Mouse (Mus musculus) spleen, postnatal 14 days (tissue): ENCODE measurements at regions not wholly inside any gene's neighbourhood (a gene's known extent, or its start where the extent isn't known, plus 50 kb on each side); places are given as distances from the start of the nearest gene placed in this dataset.
"Not testable (repeated sequence)": the region's sequence is repeated elsewhere in the genome, so short reads cannot be mapped to it uniquely, and the experiment has no call there.

Source experiments
- DNase-seq, 2 experiments: peaks; one replicate each; pipeline ENCODE4 v3.0.0; 2021 to 2022; ENCODE audit warnings: low spot score in 2 of 2

DNA sequence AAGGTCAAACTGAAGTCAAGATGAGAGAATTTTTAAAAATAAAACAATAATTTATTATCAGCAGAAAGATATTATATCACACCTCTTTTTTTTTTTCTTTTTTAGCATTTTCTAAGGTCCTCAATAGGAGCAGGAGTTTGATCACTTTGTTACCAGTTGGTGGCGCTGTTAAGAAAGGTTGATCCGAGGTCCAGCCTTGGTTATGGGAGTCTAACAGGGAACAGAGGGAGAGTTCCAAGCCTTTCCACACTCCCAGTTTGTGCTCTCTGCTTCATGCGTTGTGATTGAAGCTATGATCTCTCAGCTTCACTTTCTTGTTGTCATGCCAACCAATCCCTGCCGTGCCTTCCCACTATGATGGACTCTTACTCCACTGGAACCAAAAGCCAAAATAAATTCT is 83.8 kb downstream of the Fam174a start:
- DNase-seq, result peak in 1 of 2 experiments; percentile 27

DNA sequence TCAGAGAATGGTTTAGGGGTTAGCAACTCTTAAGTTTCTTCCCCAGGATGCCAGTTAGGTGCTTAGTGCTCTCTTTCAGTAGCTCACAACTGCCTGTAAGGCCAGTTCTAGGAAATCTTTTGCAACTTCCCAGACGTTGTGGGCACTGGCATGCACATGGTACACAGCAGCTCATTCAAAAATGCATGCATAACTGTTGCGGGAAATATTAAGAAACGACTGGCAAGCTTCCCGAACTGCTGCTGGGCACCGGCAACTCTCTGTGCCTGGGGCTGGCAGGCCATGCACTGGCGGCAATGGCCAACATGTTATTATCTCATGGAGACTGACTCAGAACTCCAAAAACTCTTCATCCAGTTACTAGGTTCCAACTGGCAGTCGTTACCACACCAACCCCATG is 86.3 kb downstream of the Fam174a start:
- DNase-seq, result no peak

DNA sequence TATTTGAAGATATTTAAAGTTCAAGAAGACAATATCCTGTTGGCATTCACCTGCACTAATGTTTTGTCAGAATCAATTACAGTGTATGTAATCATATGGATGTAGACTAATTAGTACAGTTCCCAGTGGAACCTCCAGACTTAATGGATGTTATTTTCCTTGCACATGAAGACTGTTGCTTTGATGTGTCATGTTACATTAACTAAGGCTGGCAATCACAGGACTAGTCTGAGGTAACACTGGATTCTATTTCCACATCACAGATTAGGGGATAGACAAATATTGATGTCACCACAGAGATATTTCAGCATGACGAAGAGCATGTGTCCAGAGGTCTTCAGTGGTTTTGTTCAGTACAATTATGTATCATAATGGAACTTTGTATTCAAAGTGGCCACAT is 108.8 kb downstream of the Fam174a start:
- no peak for DNase-seq

DNA sequence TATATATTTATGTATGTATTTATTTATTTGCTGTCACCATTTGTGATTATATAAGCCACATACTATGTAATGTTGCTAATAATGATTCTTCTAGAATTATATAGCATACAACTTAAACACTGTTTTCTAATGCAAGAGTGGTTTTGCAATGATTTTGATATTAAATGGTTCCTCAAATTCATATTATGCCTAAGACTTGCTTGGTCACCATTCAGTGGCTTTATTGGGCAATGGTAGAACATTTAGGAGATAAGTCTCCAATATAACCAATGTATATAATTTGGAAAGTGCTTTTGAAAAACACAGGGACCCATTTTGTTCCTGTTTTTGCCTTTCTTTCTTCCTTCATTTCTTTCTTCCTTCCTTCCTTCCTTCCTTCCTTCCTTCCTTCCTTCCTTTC is 112.0 kb downstream of the Fam174a start:
- DNase-seq, result no peak

DNA sequence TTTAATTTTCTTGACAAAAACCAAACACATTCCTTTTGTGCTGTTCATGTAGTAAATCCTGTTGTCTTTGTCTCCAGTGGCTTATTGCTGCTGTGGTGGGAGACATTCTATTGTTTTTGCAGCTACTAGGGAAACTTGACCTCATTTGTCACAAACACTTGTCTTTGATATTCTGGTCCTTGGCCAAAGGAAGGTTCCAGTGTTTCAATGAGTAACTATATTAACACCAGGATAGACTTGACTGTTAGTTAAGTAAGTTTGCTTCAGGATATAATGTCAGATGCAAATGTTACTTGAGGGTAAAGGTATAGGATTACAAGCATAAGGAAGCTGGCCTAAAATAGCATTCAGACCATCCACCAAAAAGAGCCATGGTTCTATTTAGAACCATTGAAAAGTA is 123.7 kb downstream of the Fam174a start:
- DNase-seq, result no peak

DNA sequence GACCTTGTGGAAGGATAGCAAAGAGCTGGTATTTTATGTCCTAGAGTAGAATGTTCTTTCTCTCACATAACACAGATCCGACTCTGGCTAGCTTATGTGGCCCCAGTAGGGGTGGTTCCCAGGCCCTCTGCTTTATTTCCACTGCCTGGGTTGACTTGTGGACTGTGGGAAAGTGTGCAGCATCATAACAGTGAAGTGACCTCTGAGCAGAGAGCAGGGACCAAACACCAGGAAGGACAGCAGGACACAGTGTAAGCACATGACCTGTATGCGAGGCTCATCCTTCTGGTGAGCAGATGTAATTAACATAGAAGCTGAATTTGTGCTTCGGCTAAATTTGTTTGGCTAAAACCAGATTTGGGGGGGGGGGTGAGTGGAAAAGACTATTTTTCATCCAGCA is 132.1 kb downstream of the Fam174a start:
- DNase-seq, result no peak

DNA sequence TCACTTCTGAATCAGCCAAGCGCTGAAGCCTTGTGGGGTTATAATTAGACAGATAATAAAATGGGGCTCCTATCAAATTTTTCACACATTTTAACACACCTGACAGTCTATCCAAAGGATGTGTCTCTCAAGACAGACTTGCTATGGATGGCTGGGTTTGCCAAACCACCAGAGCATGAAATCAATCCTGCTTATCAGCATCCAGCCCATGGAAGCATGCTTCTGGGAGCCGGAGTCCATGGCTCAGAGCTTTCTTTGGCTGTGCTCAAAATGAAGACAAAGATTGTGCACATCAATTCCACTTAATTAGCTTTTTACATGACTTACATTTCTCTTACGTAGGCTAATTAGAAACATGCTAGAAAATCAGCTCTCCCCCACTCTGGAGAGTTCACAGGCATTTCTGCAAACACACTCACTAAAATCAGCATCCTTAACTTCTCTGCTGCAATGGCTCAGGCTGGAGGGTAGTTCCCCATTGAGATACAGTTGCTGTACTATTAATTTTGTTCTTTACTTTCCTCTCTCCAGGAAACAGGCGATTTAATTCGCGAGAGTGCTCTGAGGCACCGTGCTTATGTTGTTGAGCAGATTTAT is 135.6 kb downstream of the Fam174a start:
- DNase-seq, result no peak

DNA sequence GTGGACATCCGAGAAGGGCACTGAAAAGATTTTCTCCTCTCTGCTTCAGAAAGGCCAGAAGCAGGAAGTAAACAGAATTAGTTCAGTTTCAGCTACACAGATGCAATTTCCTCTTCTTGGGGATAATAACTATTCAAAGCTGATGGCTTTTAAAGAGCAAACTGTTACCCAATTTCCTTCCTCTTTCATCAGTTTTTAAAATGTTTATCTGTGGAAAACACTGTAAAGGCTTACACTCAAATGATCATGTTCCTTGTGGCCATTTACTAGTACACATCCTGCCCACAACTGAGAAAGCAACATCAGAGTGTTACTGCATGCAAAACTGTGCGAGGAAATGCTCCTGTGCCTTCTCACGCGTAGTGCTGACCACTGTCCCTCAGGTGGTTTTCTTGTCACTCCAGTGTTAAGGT is 137.5 kb downstream of the Fam174a start:
- no peak for DNase-seq

DNA sequence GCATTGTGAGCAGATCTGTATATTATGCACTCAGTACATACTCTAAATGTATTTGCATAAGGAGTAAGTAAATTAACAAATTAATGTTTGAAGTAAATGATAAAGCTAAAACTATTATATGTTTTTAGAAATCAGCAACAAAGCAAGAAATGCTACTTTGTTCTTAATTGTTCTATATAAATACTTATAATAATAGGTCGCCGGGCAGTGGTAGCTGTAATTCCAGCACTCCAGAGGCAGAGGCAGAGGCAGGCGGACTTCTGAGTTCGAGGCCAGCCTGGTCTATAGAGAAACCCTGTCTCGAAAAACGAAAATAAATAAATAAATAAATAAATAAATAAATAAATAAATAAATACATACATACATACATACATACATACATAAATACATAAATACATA is 138.3 kb downstream of the Fam174a start:
- peak; percentile 46 to 61 for DNase-seq

DNA sequence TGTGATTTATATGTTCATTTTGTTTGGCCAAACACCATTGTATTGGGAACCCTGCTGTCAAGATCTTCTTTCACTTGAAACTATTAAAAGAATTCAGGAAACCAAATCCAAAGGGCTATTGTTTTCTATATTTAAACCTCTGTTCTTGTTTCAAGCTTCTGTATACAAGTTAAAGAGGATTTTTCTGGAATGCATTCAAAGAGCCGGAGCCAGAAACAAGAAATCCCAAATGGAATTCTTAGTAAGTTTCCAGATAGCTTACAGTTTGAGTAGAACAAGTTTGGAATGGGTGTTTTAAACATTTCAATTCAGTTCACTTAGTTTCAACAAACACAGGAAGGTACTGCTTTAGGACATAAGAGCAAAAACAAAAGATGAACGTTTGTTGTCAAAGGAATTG is 140.8 kb downstream of the Fam174a start:
- no peak for DNase-seq

DNA sequence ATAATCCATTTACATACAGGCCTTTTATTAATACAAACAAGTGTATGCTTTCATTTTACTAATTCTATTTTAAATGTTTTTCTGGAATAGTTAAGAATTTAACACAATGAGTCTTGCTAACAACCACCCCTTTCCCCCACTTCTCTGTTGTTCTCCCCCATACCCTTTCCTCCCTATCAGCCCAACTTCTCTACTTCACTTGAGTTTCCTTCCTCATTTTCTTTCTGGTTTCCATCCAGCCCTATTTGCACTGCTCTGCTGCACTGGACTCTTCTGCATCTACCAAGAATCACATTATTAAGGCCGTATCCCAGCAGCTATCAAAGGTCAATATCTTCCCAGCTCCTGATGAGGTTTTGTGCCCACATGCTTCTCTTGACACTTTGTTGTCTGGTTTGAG is 145.9 kb downstream of the Fam174a start:
- DNase-seq, result no peak

DNA sequence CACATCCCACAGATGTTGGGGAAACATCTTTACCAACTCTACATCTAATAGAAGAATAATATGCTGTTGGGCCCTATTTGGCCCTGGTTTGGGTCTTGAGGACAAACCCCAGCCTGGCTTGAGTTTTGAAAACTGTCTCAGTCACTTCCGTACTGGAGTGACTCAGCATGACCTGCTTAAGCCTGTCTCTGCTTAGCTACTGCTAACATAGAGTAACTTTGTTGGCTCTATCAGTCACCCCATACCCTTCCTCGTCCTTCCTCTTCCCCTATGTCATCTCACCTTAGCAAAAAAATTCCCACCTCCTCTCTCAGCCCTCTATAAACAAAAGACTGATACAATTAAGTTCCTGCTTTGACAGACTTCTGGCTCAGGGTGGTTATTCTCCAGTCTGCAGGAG is 154.7 kb downstream of the Fam174a start:
- no peak for DNase-seq

DNA sequence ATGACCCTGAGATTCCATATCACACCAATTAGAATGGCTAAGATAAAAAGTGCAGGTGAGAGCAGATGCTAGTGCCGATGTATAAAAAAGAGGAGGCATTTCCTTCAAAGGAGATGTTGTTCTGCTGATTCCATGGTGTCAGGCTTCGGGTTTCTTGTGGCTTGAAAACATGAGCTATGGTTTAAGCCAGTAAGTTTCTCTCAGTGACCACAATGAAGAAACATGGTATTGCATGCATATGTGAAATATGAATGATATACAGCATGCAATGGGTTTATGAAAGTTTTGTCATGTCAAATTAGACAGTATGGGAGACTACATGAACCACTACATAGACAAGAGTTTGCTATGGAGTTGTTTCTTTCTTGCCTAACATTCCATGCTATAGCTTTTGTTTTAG is 155.3 kb downstream of the Fam174a start:
- no peak for DNase-seq

DNA sequence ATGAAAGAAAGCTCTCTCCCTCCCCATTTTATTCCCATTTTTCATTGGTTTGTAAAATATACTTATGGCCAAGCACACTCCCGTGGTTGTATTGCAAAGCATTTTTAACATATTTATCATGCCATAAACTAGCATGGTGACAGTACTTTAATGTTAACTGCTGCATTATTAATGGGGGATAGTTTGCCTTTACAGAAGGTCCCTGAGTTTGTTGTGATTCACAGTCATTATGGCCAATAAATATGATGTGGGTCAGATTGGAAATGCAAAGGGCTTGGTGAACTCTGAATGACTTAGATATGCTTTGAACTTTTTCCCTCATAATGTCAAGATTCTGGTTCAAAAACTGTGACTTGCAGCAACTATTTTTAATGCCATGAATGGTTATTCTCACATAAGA is 157.1 kb downstream of the Fam174a start:
- no peak for DNase-seq

DNA sequence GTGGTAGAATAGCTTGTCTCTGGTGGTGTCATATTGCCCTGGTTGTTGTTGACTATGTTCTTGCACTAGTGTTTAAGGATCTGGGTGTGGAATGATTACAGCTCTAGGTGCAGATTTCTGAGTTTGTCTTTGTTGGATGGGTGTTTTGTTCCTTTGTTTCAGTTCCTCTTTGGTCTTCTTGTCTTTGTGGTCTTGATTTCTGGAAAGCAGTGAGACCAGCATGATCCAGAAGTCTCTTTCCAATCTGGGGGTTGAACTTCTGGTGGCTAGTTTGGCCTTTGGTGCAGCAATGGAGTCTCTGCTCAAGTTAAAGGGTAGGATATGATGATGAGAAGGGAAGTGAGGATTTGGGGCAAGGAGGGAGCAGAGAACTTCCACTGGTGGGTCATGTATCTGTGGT is 174.4 kb downstream of the St8sia4 start:
- no peak for DNase-seq

DNA sequence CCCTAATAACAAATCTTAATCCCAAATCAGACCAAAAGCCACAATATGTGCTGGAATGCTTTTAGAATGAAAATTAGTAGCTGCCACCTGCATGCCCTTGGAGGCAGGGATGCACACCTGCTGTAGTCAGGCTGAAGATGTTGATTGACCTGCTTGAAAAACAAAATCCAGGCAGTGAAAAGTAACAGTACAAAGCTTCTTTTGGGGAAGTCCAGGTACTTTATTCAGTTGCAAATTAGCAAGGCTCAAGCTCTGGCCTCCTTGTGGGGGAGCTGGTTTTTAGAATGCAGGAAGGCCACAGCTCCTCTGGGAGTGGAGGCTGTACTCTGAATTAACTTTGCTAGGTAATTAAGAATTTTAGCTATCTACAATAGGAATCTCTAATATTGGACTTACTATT is 166.7 kb downstream of the St8sia4 start:
- not testable (repeated sequence) for DNase-seq

DNA sequence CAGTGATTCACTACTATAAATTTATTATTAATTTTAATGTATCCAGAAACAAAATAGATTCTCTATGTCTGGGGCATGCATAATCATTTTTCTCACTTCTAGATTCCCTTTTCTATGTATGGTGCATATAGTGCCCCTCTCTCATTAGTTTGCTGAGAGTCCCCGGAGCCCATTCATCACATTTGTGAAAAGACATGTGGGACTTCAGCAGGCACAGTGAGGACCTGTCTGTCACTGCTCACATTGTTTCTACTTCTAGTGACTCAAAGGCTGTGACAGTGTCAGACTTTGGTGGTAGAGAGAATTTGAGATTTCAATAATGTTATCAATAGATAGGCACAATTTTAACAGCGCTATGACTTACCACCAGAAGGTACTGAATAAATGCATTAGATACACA is 158.7 kb downstream of the St8sia4 start:
- no peak for DNase-seq

DNA sequence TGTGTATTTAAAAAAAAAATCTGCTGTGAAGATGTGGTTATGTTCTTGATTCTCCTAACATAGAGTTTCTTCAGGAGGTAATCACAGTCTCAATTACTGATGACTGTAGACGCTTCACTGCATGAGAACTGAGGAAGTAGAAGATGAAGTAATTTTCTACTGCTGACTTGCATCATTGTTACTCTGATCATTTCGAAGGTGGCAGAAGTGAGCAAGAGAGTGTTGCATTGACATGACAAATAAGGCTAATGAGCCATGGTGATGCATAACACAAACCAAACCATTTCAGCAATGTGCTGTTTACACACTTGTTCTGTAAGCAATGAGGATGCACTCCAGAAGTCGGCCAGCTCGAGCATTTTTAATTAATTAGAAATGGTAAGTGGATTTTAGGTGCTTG is 138.6 kb downstream of the St8sia4 start:
- DNase-seq, result no peak

DNA sequence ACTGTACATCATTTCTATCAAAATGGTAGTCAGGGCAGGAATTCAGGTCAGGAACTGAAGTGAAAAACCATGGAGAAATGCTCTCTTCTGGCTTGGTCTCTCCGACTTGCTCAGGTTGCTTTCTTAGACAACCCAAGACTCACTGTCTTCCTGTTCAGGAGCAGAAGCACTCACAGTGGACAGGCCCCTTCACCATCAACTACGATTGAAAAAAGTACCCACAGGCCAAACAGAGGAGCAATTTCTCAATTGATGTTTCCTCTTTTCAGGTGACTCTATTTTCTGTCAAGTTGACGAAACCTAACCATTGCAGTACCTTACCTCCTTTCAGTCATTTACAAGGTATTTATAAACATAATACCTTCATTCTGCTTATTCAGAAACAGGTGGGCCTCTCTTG is 136.4 kb downstream of the St8sia4 start:
- no peak for DNase-seq
